Mouse (Mus musculus) activated CD4-positive, CD25-positive, alpha-beta regulatory T cell, adult 9 weeks (primary cell): ENCODE results near the gene Rusc1. TPM values are rescaled to one million over a fixed set of nuclear protein-coding genes. Genes with fewer than 3 reads are reported as not detected.

Experiments used
- polyA plus RNA-seq: library from polyadenylated mRNA; unstranded; fragments of 100-300 nt; shearing (Covaris generic); gene quantifications from one replicate; pipeline ENCODE4 v1.2.1, GENCODE M21; 2017

Gene Rusc1
- polyA plus RNA-seq: 49.9 TPM

GRCm38 (mm10) chr3:89093175-89093574 is at the start of gene Rusc1:
Gene Rusc1, minus strand, starts transcription at chr3:89093311.

GRCm38 (mm10) chr3:89135958-89136357 is 42.8 kb upstream of the Rusc1 start, which contains the start of gene Pklr:
Gene Pklr, plus strand, starts transcription at chr3:89136142.

DNA sequence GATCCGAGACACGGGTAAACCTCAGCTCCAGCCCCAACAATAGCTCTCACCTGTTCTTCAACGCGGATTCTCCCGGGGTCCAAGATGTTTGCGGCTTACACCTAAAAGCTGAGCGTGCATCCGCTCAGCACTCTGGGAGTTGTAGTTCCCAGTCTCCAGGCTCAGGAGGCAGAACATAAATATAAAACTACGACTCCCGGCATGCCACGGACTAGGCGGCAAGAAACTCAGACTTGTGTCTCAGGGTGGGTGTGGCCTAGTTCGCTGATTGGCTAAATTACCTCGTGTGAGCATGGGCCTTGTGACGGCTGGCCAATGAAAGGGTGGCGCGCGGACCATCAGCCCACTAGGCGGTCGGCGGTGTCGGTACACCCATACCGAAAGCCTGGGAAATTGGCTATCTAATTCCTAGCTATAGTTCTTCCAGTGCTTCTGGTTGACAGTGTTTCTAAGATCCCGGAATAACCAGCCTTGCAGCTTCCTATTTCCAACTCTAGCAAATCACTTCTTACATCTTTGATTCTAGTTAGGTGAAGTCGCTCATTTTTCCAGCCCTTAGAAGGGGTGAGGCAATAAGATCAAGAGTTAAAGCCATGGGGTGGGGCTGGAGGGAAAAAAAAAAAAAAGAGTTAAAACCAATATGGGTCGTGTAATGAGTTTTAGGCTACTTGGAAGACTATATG is 8.8 kb upstream of the Rusc1 start, which contains the start of gene Fdps:
TSS of gene Fdps (minus strand) at position 148 of the 683 bp plus-strand sequence.

DNA sequence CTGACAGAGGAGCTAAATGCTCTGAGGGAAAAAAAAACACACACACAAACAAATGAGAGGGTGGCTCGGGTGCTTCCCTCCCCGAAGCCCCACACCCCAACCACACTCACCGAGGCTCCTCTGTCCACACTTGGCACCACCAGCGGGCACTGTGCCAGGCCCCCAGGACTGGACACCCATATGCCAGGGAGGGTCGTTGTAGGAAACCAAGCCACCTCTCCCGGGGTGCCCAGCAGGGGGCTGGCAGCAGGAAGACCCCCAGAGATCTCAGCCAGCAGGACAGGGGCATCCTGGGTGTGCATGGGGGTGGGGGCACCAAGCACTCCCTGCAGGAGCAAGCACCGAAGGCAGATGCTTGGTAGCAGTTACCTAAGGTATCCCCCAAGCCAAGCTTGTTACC is 7.7 kb upstream of the Rusc1 start, which contains the start of gene Gm43738:
TSS of gene Gm43738 (minus strand) at position 289 of the 400 bp plus-strand sequence.

Other genes with a start within 250 kb of the Rusc1 start
- 33.2 TPM for gene Msto1, start 179.3 kb downstream of the Rusc1 start, polyA plus RNA-seq
- 34.9 TPM for gene Ash1l, start 142.7 kb downstream of the Rusc1 start, polyA plus RNA-seq
- 171 TPM for gene Dap3, start 142.1 kb downstream of the Rusc1 start, polyA plus RNA-seq
- not detected for gene Gm43738, start 7.8 kb upstream of the Rusc1 start, polyA plus RNA-seq
- gene Fdps, start 8.6 kb upstream of the Rusc1 start, polyA plus RNA-seq: 102 TPM
- gene Pklr, start 42.8 kb upstream of the Rusc1 start, polyA plus RNA-seq: not detected
- gene Hcn3, start 66.9 kb upstream of the Rusc1 start, polyA plus RNA-seq: 0.73 TPM
- 36.9 TPM for gene Clk2, start 71.5 kb upstream of the Rusc1 start, polyA plus RNA-seq
- gene Scamp3, start 84.2 kb upstream of the Rusc1 start, polyA plus RNA-seq: 291 TPM
- gene Fam189b, start 89.8 kb upstream of the Rusc1 start, polyA plus RNA-seq: 230 TPM
- 139 TPM for gene Gba, start 109.6 kb upstream of the Rusc1 start, polyA plus RNA-seq
- 2.8 TPM for gene Thbs3, start 121.9 kb upstream of the Rusc1 start, polyA plus RNA-seq
- gene Mtx1, start 133.8 kb upstream of the Rusc1 start, polyA plus RNA-seq: 120 TPM
- 2.7 TPM for gene Muc1, start 135.7 kb upstream of the Rusc1 start, polyA plus RNA-seq
- 285 TPM for gene Krtcap2, start 152.7 kb upstream of the Rusc1 start, polyA plus RNA-seq
- 5.0 TPM for gene Trim46, start 153.0 kb upstream of the Rusc1 start, polyA plus RNA-seq
- 99.0 TPM for gene Dpm3, start 166.0 kb upstream of the Rusc1 start, polyA plus RNA-seq
- 249 TPM for gene Slc50a1, start 177.3 kb upstream of the Rusc1 start, polyA plus RNA-seq
- gene Efna1, start 187.8 kb upstream of the Rusc1 start, polyA plus RNA-seq: not detected
- not detected for gene Efna3, start 229.7 kb upstream of the Rusc1 start, polyA plus RNA-seq
- 0.62 TPM for gene Efna4, start 244.7 kb upstream of the Rusc1 start, polyA plus RNA-seq